Mouse (Mus musculus) granulocyte monocyte progenitor cell, adult 5-6 weeks (primary cell): ENCODE results near the gene Iars2. TPM values are rescaled to one million over a fixed set of nuclear protein-coding genes. Genes with fewer than 3 reads are reported as not detected.

Source experiments
- ATAC-seq: replicated peaks from 2 replicates; pipeline ENCODE4 v1.8.0; 2016; ENCODE audit warnings: mild to moderate bottlenecking, moderate TSS enrichment, inconsistent platforms; ENCODE audit not compliant: poor library complexity, severe bottlenecking
- total RNA-seq, 2 experiments: library from RNA; stranded (forward) in 1 of 2; stranded (reverse) in 1 of 2; fragments of 200-712, 200-1000 nt in 1 of 2; fragments of >200 nt in 1 of 2; fragmentation: Nextera tagmentation in 1 of 2; gene quantifications; 2 replicates each; pipeline ENCODE4 v1.2.3; 2014 to 2017

Gene Iars2
- total RNA-seq (2014; fragmentation: Nextera tagmentation) = 38.3 and 44.6 TPM in 2 replicates
- 38.3 and 48.4 TPM in 2 replicates for total RNA-seq (2017)

DNA sequence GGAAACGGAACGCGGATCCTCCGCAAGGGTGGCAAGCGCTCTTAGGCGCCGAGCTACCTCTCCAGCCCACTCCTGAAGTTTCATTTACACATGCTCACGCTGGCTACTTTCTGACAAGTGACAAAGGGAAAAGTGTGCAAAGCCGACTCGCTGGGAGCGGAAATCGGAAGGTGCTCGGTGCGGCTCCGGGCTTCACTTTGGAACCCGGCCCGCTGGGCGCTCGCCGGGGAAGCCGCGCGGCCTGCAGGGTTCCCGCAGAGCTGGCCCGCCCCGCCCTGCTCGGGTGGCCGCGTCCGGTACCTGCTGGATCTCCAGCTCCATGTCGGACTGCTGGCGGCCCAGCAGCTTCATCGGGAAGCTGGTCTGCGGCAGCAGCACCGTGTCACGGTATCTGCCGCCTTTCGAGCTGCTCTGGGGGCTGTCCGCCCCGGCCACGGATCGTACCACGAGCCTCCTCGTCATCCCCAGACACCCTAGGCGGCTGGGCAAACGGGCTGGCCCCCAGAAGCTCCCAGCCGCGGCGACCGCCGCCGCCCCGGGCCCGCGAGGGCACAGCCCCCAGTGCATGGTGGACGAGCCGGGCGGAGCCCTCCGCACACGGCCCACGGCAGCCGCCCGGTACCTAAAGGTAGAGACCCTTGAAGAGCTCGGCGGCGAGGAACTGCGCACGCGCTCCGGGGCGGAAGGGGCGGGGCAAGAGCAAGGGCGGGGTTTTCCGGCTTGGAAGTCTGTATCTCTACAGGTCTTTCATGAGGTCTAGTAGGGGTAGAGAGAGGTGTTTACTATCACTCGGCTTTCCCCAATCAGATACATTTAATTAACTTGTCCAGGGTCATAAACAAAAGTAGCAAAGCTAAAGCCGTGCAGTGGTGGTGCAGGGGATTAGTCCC, at the start of gene Iars2:
Gene Iars2, minus strand, starts transcription at position 676 of the 890 bp plus-strand sequence.
- ATAC-seq = peak; percentile 63

GRCm38 (mm10) chr1:185377429-185377828, 48.2 kb upstream of the Iars2 start:
- ATAC-seq = no peak

DNA sequence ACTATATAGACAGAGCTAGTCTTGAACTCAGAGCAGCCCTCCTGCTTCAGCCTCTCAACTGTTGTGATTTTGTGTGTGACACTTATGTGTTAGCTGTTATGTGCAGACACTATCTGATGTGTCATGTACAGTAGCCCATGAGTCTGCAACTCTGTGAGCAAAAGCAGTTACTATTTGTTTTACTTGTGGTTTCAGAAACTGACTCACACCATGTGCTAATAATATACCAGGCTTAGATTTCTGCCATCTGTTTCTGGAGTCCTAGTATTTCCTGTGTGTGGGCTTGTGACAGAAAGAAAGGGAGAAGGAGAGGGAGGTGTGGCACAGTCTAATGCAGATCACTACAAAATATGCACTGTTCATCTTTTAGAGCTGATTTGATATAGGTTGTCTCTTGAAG, 47.2 kb upstream of the Iars2 start:
- ATAC-seq = peak; percentile 33

- ATAC-seq = no peak
Measured at GRCm38 (mm10) chr1:185369979-185370378, 40.8 kb upstream of the Iars2 start.

- ATAC-seq = no peak
Measured at GRCm38 (mm10) chr1:185367383-185367782, 38.2 kb upstream of the Iars2 start.

DNA sequence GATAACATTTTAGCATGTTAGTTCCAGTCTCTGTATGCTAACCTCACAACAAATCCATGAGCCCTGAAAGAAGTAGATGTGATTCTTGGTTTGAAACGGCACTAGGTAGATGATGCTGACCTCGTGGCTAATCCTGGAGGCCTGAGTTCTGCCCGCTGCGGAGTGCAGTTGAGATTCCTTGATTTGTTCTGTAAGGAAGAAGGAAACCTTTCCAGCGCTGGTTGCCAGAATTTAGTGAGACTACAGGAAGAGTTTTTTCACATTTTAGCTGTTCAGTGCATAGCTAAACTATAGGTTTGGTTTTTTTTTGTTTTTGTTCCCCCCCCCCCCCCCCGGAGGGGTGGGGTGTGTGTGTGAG, 35.0 kb upstream of the Iars2 start:
- ATAC-seq = no peak

- ATAC-seq = peak; percentile 59
Measured at GRCm38 (mm10) chr1:185363526-185364182, 34.5 kb upstream of the Iars2 start.

GRCm38 (mm10) chr1:185362677-185363520, 33.7 kb upstream of the Iars2 start, which contains the start of gene Eprs:
Gene Eprs, plus strand, starts transcription at chr1:185363044.
- ATAC-seq = peak; percentile 87

GRCm38 (mm10) chr1:185358211-185358610, 29.0 kb upstream of the Iars2 start:
- ATAC-seq = no peak

- ATAC-seq = no peak
Measured at GRCm38 (mm10) chr1:185356246-185356645, 27.1 kb upstream of the Iars2 start.

- no peak for ATAC-seq
Measured at GRCm38 (mm10) chr1:185354731-185355130, 25.5 kb upstream of the Iars2 start.

DNA sequence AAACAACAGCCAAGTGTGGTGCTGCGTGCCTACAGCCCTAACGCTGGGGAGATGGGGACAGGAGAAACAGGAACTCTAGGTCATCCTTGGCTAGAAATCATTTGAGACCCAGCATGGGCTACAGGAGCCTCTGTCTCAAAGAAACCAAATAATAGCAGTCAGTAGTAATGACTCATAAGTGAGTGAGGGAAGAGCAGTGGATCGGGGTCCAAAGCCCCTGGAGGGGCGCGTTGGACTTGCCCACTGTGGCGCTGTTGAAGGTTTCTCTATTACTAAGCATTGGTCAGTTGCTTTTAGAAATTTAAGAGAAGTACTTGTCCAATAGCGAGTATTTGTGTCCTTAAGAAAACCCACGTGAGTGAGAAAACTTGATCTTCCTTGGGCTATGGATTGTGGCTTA, 24.2 kb upstream of the Iars2 start:
- no peak for ATAC-seq

GRCm38 (mm10) chr1:185352151-185352550, 23.0 kb upstream of the Iars2 start:
- ATAC-seq = peak; percentile 66

DNA sequence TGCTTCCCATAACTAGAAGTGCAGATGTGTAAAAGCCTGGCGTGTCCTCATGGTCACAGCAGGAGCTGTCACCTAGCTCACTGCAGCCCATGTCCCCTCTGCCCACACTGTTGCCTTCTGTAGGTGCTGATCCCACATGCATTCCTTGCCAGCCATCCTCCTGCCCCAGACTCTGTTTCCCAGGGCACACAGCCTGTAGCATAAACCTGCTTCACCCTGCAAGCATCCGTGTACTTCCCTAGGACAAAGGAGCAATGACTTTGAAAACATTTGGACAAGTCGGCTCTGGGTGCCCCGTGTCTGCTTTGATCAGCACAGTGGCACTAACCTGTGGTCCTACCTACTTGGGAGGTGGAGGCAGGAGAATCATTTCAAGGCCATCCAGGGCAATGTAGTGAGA, 21.4 kb upstream of the Iars2 start:
- no peak for ATAC-seq

DNA sequence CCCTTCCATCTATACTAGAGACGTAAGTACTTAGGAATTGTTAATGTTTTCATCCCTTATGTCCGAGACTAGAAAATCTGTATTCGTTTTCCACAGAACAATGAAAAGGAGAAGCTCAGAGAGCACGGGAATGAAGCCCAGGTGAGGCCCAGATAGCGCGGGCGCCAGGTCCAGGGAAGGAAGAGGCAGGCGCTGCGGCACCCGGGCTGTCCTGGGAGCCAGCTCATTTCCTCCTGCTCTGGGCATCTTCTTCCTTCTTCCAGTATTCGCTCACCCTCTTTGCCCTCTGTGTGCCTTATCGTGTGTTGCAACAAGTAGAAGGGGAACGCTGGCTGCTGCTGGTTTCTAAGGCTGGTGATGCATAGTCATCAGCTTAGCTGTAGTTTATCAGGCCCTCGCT, 20.5 kb upstream of the Iars2 start:
- no peak for ATAC-seq

GRCm38 (mm10) chr1:185346188-185346587, 17.0 kb upstream of the Iars2 start:
- ATAC-seq = peak; percentile 63

- ATAC-seq = peak; percentile 53
Measured at GRCm38 (mm10) chr1:185343422-185343821, 14.2 kb upstream of the Iars2 start.

DNA sequence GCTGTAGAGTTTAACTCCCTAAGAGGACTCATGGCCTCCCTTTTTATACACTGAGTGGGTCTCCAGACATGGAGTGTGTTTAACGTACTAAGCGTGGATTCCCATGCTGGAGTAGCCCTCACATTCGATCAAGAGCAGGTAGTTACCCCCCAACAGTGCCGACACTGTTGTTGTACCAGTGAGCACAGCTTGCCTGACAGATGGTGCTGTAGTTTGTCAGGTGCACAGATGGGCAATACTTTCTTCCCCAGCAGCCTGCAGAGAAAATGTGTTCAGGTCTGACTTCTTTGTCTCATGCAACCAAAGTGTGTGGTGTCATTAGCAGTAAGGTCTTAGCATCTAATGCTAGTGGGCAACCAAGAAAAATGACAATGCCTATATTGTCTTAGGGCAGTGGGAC, 13.2 kb upstream of the Iars2 start:
- no peak for ATAC-seq

- no peak for ATAC-seq
Measured at GRCm38 (mm10) chr1:185336535-185336934, 7.3 kb upstream of the Iars2 start.

- ATAC-seq = no peak
Measured at GRCm38 (mm10) chr1:185335231-185335765, 6.1 kb upstream of the Iars2 start.
